Mouse (Mus musculus): ENCODE measurements around the gene Cnrip1.
"Not testable (repeated sequence)": the region's sequence is repeated elsewhere in the genome, so short reads cannot be mapped to it uniquely, and the experiment has no call there.

Gene Cnrip1

DNA sequence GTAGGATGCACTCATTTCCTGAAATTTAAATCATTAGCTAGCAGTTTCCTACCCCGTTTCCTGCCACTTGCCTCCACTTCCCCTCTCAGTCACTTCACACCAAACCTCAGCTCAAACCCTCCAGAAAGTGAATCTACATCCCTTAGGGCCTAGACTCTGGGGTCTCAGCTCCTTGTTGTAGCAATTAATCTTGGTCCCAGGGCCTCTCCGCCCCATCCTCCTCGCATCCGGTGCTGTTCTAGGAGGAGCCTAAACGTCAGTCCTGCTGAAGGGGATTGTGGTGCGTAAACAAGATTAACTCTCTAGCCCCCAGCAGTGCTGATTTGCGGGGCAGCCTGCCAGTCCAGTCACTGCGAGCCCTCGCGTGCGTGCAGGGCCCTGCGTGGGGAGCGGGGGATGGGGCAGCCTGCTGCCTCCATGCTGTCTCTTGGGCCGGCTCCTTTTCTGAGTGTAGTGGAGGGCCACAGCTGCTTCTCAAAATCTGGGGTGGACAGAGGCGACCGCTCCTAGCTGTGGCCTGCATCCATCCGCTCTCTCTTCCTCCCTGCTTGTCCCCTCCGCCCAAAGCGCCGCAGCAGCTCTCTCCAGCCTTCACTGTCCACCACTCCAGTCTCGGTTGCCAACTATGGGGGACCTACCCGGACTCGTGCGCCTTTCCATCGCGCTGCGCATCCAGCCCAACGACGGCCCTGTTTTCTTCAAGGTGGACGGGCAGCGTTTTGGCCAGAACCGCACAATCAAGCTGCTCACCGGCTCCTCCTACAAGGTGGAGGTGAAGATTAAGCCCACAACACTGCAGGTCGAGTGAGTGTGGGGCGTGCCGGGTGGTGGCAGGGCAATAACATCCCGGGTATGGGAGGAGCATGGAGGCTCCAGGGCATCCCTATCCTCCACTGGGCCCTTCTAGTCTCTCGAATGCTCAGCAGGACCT, at the start of gene Cnrip1, which contains the start of gene Plek:
TSS of gene Cnrip1 (plus strand) at position 42 of the 931 bp plus-strand sequence.
TSS of gene Plek (minus strand) at position 837 of the 931 bp plus-strand sequence.
- peak; percentile 65 to 77 for DNase-seq (ENCODE audit: low spot score in 2 of 2)

DNA sequence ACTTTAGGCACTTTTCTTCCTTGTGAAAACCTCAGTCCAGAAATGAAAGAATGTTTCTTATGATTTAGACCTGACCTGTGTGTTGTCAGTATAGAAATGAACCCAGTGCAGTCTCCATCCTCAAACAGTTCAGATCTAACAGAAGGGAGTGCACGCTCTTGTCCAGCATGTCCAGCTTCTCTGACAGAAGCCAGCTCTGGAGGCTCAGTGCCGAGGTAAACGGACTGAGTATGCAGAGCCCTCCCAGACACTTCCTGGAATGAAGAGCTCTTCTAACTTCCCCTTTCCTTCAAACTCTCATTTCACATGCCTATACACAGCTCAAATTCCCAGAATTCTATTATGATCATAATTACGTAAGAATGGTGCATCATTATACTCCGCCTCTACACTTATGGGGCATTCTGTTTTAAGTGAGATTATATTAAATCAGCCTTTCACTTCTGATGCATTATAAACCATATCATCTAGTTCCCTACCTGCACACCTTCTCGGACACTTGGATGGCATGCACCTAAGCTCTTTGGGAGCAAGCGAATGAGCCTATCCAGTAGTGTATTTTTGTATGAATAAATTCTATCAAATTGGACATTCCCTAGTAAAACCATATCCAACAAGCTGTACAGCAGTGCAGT, 48.5 kb upstream of the Cnrip1 start:
- DNase-seq (ENCODE audit: low spot score in 2 of 2) = no peak

DNA sequence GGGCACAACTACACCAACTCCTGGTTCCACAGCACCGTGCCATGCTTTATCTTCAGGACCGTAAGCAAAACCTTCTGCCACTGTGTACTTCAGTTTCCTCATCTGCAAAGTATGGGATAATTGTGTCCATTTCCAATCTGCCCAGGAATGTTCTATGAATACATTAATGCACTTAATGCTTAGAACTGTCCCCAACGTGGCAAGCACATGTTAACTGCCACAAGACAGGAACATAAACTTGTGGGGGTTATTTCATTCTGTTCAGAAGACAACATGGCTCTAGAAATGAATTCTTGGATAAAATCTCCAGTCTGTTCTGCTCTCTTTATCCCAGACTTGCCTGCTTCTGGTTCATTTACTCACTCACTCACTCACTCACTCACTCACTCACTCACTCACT, 47.6 kb upstream of the Cnrip1 start:
- DNase-seq (ENCODE audit: low spot score in 2 of 2) = no peak

DNA sequence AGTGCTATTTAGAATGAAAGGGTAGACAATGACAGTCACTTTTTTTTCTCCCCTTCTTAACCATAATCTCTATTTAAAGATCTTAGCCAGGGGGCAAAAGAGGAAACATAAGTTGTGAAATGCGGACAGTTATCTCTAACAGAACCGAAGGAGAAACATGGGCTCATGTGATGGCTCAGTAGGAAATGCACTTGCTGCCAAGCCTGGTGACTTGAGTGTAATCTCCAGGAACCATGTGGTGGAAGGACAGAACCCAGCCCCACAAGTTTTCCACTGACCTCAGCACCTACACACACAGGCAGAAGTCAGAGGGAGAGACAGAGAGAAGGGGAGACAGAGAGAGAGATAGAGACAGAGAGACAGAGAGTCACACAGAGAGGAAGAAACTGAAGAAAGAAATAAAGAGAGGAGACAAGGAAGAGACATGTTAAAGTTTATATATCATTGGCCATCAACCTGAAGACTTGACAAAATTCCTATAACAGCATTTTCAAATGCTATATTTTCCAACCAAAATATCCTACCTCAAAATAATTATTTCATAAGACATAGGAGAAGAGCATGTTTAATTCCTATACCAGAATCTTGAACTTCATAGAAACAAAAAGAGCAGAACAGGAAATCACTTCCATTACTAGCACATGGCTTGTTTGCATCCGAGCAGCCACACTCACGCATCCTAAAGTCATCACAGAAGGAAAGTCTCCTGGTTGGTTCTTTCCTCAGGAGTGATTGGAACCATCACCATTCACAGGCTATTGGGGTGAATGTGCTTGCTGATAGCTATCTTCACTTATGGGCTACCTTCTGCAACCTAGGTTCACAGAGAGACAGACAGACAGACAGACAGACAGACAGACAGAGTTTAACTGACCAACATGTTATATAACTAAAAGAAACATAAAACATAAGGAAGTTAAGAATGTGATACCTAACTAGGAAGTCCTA, 46.2 kb upstream of the Cnrip1 start:
- no peak for DNase-seq (ENCODE audit: low spot score in 2 of 2)

DNA sequence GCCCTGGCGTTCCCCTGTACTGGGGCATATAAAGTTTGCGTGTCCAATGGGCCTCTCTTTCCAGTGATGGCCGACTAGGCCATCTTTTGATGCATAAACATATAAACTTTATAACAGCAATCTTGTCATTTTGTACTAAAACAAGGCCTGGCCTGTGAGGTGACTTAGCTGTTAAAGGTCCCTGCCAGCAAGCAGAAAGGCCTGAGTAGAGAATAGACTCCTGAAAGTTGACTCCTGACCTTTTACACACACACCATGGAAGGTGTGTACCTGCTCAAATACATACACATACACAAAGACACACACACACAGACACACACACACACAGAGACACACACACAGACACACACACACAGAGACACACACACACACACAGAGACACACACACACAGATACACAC, 44.9 kb upstream of the Cnrip1 start:
- not testable (repeated sequence) for DNase-seq (ENCODE audit: low spot score in 2 of 2)

DNA sequence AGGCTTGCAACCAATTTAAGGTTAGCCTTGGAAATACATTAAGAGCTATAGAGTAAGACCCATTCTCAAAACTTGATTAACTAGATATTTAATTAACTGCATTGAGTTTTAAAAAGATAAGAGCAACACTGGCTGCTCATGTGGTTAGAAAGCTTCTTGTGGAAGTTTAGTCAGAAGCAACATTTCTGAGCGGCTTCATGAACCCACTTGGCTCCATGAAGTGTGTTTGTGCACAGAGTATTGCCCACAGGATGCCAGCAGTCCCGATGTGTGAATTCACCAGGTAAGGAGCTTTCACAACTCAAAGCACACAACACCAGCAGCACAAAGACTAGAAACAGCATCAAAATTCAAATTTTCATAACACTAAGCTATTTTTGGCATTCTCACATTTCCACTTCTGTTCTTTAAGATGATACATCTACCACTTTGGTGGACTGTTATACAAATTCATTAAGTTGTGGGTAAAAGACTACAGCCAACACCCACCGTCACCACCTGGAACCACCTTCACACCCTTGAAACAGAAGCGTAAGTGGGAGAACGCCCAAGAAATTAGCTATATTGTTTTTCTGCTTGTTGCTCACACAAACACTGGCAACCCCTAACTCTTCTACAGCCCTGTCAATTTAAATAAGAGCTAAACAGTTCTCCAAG, 43.7 kb upstream of the Cnrip1 start:
- DNase-seq (ENCODE audit: low spot score in 2 of 2) = no peak

DNA sequence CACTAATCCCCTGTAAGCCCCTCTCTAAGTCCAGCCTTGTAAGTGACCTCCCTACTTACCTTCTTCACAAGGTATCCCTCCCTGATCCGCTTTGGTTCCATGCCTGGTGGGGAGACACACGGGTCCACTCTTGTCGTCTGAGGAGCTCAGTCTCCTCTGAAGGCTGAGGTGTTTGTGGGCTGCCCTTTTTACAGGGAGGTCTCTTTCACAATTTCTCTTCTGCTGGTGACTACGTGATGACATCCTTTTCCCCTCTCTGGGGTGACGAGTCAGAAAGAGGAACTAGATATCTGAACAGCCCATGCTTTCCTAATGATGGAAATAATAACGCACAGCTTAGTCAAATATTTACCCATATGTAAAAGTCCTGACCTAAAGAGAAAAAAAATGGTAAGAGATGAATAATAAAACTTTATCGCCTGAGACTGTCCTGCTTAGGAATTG, 42.9 kb upstream of the Cnrip1 start:
- no peak for DNase-seq (ENCODE audit: low spot score in 2 of 2)

DNA sequence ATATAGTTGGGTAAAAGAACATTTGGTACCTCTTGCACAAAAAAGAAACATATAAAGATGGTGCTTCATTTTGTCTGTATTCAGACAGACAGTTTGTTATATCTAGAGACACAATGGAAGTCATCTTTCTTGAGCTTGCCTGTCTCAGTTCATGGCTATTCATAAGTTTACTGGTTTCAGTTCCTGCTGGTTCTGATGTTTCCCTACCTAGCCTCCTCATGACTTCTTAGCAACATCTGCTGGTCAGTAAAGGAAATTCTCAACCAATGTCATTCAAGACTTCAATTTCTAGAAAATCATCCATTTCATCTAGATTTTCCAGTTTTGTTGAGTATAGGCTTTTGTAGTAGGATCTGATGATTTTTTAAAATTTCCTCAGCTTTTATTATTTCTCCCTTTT, 38.4 kb upstream of the Cnrip1 start:
- no peak for DNase-seq (ENCODE audit: low spot score in 2 of 2)

DNA sequence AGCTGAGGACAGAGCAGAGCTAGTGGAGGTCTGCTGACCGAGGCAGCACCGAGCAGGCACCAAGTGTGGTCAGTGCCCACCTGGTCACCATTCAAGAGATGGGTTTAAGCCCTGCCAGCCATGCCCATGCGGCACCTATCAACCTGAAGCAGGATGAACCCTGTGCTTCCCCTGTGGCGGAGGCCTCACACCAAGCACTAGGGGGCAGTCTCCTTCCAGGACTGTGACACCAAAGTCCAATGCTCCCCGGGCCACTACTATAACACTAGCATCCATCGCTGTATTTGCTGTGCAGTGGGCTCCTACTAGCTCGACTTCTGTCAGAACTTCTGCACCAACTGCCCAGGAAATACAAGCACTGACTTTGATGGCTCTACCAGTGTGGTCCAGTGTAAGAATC, 32.1 kb upstream of the Cnrip1 start:
- no peak for DNase-seq (ENCODE audit: low spot score in 2 of 2)

DNA sequence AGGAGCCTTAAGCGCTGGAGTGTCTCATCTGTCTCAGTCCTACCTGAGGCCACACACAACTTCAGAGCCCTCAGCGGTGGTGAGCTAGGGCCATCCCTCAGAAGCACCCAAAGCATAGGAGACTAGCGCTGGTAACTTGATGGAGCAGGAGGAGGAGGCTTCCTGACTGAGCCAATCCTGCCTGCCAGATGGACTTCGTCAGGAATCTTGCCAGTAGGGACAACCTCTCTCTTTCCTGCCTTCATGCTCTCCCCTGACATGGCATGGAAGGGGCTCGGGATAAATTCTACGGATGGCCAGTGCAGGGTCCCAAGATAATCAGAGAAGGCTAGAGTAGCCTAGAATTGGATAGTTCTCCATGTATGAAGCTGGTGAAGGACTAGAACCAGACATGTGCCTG, 28.2 kb upstream of the Cnrip1 start:
- no peak for DNase-seq (ENCODE audit: low spot score in 2 of 2)

DNA sequence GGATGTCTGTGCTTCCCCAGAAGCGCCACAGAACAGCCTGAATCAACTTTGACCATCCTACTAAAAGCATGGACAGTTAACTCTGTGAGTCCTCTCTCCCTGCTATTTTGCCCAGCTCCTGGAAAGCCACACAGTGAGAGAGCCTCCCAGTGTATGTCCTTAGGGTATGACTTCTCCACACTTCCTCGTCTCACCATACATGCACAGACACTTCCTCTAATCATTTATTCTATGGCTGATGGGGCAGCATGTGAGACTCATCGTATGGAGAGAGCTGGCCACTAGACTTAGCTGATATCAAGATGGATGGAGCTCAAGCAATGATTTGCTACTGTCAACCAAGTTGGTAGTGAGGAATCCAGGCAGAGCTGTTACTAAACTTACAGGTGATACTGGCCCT, 27.4 kb upstream of the Cnrip1 start:
- no peak for DNase-seq (ENCODE audit: low spot score in 2 of 2)

DNA sequence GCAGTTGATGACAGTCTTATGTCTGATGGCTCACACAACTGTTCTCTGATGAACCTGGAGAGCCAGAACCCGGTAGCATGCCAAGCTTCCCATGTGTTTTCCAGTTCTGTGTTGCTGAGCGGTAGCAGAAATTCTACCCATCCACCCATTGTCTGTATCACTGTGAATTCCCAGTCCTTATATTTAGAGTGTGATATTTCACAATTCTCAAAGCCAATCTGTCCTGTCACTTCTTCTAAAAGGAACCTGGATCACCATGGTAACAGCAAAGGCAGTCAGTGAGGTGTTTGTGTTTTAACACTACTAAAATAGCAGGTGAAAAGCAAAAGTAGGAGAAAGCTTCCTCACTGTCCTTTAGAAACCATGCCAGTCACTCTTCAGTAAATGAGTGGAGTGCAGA, 5.6 kb upstream of the Cnrip1 start:
- no peak for DNase-seq (ENCODE audit: low spot score in 2 of 2)

DNA sequence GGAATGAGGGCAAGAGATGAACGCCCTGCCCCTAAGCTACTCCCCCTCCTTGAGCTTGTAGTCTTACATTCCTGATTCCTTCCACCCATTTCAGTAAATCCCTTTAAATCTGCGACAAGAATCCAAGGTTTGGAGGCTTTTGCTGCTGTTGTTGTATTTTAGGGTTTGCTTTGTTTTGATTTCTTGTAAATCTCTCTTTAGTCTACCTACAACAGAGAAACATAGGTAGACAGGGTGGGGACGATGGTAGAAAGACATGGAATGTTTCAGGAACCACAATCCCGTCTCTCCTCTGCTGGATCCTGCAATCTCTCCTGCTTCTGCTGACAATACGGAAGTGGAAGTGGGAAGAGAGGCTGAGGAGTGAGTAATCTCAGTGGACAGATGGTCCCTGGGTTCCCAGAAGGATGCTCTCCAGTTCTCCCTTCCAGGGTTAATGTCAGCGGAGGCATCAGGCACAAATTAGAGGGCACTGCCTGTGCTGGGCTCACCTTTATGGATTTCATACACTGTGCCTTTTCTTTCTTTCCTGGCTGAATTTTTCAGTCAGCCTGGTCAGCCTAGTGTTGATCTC, 1.2 kb downstream of the Cnrip1 start:
- peak in 1 of 2 experiments; percentile 11 for DNase-seq (ENCODE audit: low spot score in 2 of 2)

DNA sequence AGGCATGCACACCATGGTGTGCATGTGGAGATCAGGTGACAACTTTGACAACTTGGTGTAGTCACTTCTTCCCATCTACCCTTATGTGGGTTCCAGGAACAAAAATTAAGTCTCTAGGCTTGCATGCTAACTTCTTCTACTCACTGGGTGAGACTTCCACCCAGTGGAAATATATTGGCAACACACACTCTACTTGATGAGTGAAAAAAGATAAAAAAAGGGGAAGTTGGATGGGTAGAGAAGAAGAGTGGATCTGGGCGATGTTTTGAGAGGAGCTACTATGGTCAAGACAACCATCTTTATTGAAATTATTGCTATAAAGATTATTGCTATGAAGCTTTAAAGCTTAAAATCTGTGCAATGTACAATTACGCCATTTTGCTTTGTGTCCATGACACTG, 18.0 kb downstream of the Cnrip1 start:
- DNase-seq (ENCODE audit: low spot score in 2 of 2) = not testable (repeated sequence)

DNA sequence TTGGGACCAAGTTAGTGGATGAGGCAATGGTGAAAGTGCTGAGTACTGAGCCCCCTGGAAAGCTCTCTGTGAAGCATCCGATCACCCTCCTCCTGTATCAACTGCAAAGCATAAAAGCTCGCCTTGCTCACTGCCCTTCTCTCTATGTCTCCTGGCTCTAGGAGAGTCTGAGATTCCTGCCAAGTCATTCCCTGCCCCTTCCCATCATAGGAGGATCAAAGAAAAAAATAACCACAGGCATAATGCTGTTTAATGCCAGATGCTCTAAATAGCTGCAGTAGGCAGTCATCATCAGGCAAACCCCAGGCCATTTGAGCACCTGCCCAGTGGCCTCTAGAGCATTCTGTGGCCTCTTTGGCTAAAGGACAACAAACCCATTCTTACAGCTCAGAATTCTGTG, 24.3 kb downstream of the Cnrip1 start:
- DNase-seq (ENCODE audit: low spot score in 2 of 2) = no peak

DNA sequence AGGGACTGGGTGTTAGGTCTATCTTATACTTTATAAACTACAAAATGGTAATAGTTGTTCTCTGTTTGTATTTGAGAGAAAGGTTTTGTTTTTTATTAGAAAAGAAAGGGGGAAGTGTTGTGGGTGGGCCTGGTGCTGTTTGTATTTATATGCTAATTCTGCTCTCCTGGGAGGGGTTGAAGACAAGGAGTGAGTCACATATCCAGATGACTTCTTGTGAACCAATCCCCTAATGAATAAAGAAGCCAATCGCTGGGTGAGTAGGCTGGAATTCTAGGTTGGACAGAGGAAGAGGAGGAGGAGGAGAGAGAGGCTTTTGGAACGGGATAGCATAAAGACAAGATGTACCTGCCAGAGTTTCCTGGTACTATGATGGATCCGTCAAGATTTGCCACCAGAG, 30.7 kb downstream of the Cnrip1 start:
- no peak for DNase-seq (ENCODE audit: low spot score in 2 of 2)

DNA sequence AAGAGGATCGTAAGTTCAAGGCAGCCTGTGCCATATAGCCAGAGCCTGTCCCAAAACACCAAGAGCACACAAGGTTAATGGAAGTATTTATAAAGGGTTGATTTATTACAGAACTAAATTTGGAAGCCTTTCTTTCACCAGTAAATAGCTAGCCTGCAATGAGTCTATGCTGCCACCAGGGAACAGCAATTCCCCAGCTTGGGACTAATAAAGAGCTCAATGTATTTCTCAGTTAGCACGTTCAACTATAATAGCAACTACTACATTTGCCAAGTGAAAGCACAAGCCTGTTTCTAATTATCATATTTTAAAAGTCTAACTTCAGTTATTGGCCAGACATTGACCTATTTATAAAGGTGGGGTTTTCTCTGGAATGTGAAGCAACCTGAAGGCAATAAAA, 31.6 kb downstream of the Cnrip1 start:
- DNase-seq (ENCODE audit: low spot score in 2 of 2) = no peak

DNA sequence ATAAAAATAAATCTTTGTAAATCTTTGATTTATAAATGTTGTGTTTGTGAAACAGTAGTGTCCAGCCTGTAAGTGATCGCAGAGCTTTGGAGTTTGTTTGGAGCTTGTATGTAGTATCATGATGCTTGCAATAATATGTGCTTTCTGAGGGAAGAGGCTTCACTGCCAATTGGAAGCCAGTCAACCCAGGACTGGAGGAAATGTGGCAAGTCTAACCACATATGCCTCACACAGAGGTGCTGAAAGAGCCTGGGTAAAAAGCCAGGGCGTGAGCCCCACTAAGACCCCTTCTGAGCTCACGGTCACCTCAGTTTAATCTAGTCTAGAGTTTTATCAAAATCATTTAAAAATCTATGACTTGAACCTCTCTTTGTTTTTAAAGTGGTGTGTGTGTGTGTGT, 32.1 kb downstream of the Cnrip1 start:
- no peak for DNase-seq (ENCODE audit: low spot score in 2 of 2)

DNA sequence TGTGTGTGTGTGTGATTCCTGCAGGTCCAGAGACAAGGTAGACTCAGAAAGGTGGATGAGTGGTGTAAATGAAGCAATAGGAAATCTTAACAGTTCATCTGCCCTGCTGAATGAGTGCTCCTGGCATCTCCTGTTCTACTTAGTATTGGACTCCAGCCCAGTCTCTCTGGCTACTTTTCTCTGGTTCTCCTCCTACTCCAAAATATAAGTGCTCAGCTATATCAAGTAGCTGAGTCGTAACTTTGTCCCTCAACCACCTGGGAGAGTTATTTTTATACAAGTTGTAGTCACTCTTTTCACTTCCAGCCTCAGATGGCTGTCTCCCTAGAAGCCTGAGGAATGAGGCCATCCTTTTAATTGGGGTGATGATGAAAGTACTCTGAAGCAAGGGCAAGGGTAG, 32.5 kb downstream of the Cnrip1 start:
- no peak for DNase-seq (ENCODE audit: low spot score in 2 of 2)

DNA sequence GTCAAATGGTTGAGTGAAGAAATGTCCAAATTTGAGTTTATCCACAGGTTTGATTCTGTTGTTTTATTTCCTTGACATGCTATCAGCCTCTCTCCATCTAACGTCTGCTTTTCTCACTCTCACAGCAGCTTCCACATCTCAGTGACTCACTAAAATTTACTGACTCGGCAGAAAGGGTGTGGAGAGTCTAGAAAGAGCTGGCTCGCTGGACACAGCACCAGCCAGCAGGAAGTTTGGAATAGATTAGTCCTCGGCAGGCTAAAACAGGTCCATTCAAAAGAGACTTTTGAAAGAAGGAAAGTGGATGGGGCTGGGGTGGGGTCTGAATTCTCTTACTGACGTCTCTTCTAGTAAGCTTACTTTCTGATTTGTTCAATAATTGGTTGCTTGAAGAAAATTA, 34.7 kb downstream of the Cnrip1 start:
- no peak for DNase-seq (ENCODE audit: low spot score in 2 of 2)

DNA sequence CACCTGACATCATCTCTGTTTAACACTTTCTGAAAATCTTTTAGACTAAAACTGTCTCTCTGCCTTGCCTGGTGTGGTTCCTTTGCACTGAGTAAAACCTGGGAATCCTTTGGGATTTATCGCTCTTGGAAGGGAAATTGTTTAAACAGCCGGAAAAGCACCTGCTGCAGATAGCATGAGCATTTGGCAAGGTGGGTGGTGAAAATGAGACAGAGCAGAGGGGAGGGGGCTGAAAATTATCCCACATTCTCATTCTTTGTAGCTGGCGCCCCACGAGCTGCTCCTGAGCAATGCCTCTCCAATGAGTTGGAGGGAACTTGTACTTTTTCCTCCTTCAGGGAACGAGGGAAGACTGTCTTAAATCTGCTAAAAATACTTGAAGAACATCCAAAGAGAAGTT, 55.5 kb downstream of the Cnrip1 start:
- DNase-seq (ENCODE audit: low spot score in 2 of 2) = no peak

Measured in frontal cortex, postnatal 25 days (tissue).